Mouse (Mus musculus): ENCODE measurements around the gene Hist1h2ae.

The Hist1h2ae gene

GRCm38 (mm10) chr13:23537006-23537710 is 33.9 kb downstream of the Hist1h2ae start:
- no peak for DNase-seq

- DNase-seq = no peak
Observed at GRCm38 (mm10) chr13:23536076-23536822, 34.8 kb downstream of the Hist1h2ae start.

GRCm38 (mm10) chr13:23535137-23536075 is 35.6 kb downstream of the Hist1h2ae start, which contains the start of gene Hist1h3g:
Hist1h3g (plus strand) TSS chr13:23535422.
- peak; percentile 82 for DNase-seq

- peak; percentile 36 for DNase-seq
Observed at GRCm38 (mm10) chr13:23534368-23535131, 36.5 kb downstream of the Hist1h2ae start.

GRCm38 (mm10) chr13:23533560-23534367 is 37.3 kb downstream of the Hist1h2ae start, which contains the start of gene Hist1h2af:
Hist1h2af (plus strand) TSS chr13:23533906.
- DNase-seq = peak; percentile 66

- DNase-seq = no peak
Observed at GRCm38 (mm10) chr13:23532262-23533075, 38.6 kb downstream of the Hist1h2ae start.

- peak; percentile 98 for DNase-seq
Observed at GRCm38 (mm10) chr13:23530901-23531875, 39.8 kb downstream of the Hist1h2ae start, which contains the start of gene Hist1h4h. Hist1h4h (plus strand) TSS chr13:23531050.

GRCm38 (mm10) chr13:23530181-23530900 is 40.7 kb downstream of the Hist1h2ae start:
- peak; percentile 74 for DNase-seq

GRCm38 (mm10) chr13:23529480-23530165 is 41.4 kb downstream of the Hist1h2ae start:
- DNase-seq = no peak

GRCm38 (mm10) chr13:23529005-23529404 is 42.0 kb downstream of the Hist1h2ae start:
- DNase-seq = peak; percentile 22

GRCm38 (mm10) chr13:23526312-23526711 is 44.7 kb downstream of the Hist1h2ae start:
- peak; percentile 94 for DNase-seq

GRCm38 (mm10) chr13:23525901-23526300 is 45.1 kb downstream of the Hist1h2ae start:
- no peak for DNase-seq

- peak; percentile 68 for DNase-seq
Observed at GRCm38 (mm10) chr13:23524654-23525053, 46.4 kb downstream of the Hist1h2ae start.

- no peak for DNase-seq
Observed at GRCm38 (mm10) chr13:23523976-23524375, 47.0 kb downstream of the Hist1h2ae start.

- DNase-seq = peak; percentile 79
Observed at GRCm38 (mm10) chr13:23521703-23522102, 49.3 kb downstream of the Hist1h2ae start.
